Comparison of ENCODE assay signal across 8 mouse cellular contexts in genomic region chr5:32302991-32303921, GRCm38 (mm10).
DNase-seq lines count a peak whose midpoint lies in the region; ATAC-seq lines count a peak whose summit lies in the region.

No protein-coding gene starts in this region.

- H3K4me1 ChIP-seq in forebrain, embryonic 12.5 days: peaks cover 8% of the 10 kb centered on the region; the same call in 1 of the 2 replicates
- peaks cover 10% of the 10 kb centered on the region; the same call in 1 of the 2 replicates for H3K4me1 ChIP-seq in lung, embryonic 15.5 days

- peak; percentile 89 for ATAC-seq in forebrain, embryonic 12.5 days (ENCODE audit: low FRiP score)
- peak; percentile 76 to 77; a peak in 3 of 4 replicates for ATAC-seq in hematopoietic stem cell, adult 5-6 weeks (replicated peaks in 1 of 2; ENCODE audit: insufficient read depth in 1 of 2, low FRiP score in 2 of 2, low TSS enrichment in 1 of 2, low read depth in 1 of 2, poor library complexity in 2 of 2, severe bottlenecking in 2 of 2)
- ATAC-seq in lung, embryonic 15.5 days (ENCODE audit: borderline replicate concordance, extremely low read depth, low FRiP score, low TSS enrichment): peak; percentile 81

- H3K36me3 ChIP-seq in forebrain, embryonic 12.5 days (replicated peaks): no peaks in the 10 kb centered on the region
- H3K36me3 ChIP-seq in lung, embryonic 15.5 days: no peaks in the 10 kb centered on the region

- no peaks in the 10 kb centered on the region for H3K9me3 ChIP-seq in forebrain, embryonic 12.5 days
- no peaks in the 10 kb centered on the region for H3K9me3 ChIP-seq in lung, embryonic 15.5 days

- peak overlapping the region; percentile 22 for H3K4me3 ChIP-seq in forebrain, embryonic 12.5 days (replicated peaks)
- peak overlapping the region; percentile 27 for H3K4me3 ChIP-seq in lung, embryonic 15.5 days

- DNase-seq in CD4-positive helper T cell, adult 2 months (ENCODE audit: low read depth, low spot score): peak; percentile 7
- DNase-seq in adrenal gland, adult 8-10 months: peak; percentile 37
- peak; percentile 65 to 79 for DNase-seq in layer of hippocampus, postnatal 10 days (ENCODE audit: low spot score in 2 of 2)
- DNase-seq in ovary, postnatal 36 days (ENCODE audit: low spot score): peak; percentile 69
- peak; percentile 26 for DNase-seq in urinary bladder, postnatal 25 days (ENCODE audit: low spot score)

- no peak overlapping the region for H3K27ac ChIP-seq in forebrain, embryonic 12.5 days
- H3K27ac ChIP-seq in lung, embryonic 15.5 days: no peak overlapping the region

- 8% methylated on average over 23 of the region's 23 CpGs for WGBS in forebrain, embryonic 12.5 days
- 8% methylated on average over 23 of the region's 23 CpGs for WGBS in lung, embryonic 15.5 days

- H3K4me2 ChIP-seq in forebrain, embryonic 12.5 days: peak overlapping the region; percentile 50
- peak overlapping the region; percentile 56 for H3K4me2 ChIP-seq in lung, embryonic 15.5 days

- peak overlapping the region; percentile 29; the same call in 1 of the 2 replicates for H3K9ac ChIP-seq in forebrain, embryonic 12.5 days
- peak overlapping the region; percentile 25; the same call in 1 of the 2 replicates for H3K9ac ChIP-seq in lung, embryonic 15.5 days

- 0 out of 2 replicates have a peak, but pooled peaks cover 3% of the 10 kb centered on the region for H3K27me3 ChIP-seq in forebrain, embryonic 12.5 days
- H3K27me3 ChIP-seq in lung, embryonic 15.5 days: no peaks in the 10 kb centered on the region; the same call in 1 of the 2 replicates

Comparison
In these comparisons a context has a peak if more than half of its experiments do, and no peak if none do; other contexts are left out.
1. DNase-seq: peak in every context shown above with its lines; median percentile 72 in layer of hippocampus, postnatal 10 days; 69 in ovary, postnatal 36 days; 37 in adrenal gland, adult 8-10 months; 26 in urinary bladder, postnatal 25 days; 7 in CD4-positive helper T cell, adult 2 months.